ENCODE assay signal across 8 mouse cellular contexts in genomic region chr9:123021636-123022379, GRCm38 (mm10). TPM values are rescaled to one million over a fixed set of nuclear protein-coding genes. Genes with fewer than 3 reads are reported as not detected.
DNase-seq lines count a peak whose midpoint lies in the region; ATAC-seq and TF ChIP-seq lines count a peak whose summit lies in the region.
"Had no signal": no experiment of that assay in that cellular context is flagged by ENCODE, and none has a peak within 500 bp of the region (broad histone marks: within the 10 kb centered on the region; RNA-seq: fewer than 3 reads in every experiment).

No protein-coding gene starts in this region.

- ATAC-seq in hindbrain, embryonic 11.5 days (ENCODE audit: low FRiP score), result peak; percentile 64
- no peak for ATAC-seq in liver, embryonic 14.5 days (ENCODE audit: insufficient read depth)

- H3K4me1 ChIP-seq in cortical plate, adult 2 months (ENCODE audit: control insufficient read depth, insufficient read depth, low read length), result no peaks in the 10 kb centered on the region
- H3K4me1 ChIP-seq in hindbrain, embryonic 11.5 days (replicated peaks; ENCODE audit: control insufficient read depth, insufficient read depth, low read length), result no peaks in the 10 kb centered on the region; the same call in 1 of the 2 replicates
- H3K4me1 ChIP-seq in liver, embryonic 14.5 days (replicated peaks; ENCODE audit: control insufficient read depth in 2 of 2, insufficient read depth in 2 of 2, low read length in 1 of 2), result peaks cover 4 to 15% of the 10 kb centered on the region in 2 experiments; a peak in 3 of 4 replicates

- peak in 1 of 2 experiments; percentile 7 for DNase-seq in layer of hippocampus, adult 2 months (ENCODE audit: low spot score in 2 of 2)
- no peak for DNase-seq in layer of hippocampus, postnatal 10 days (ENCODE audit: low spot score in 2 of 2)
- peak; percentile 64 for DNase-seq in R1 (ENCODE audit: low read depth, low spot score)
- no peak for DNase-seq in hindbrain, embryonic 11.5 days (ENCODE audit: low spot score)
- no peak for DNase-seq in liver, embryonic 14.5 days (ENCODE audit: low read depth in 3 of 3, low spot score in 3 of 3)
- no peak for DNase-seq in urinary bladder, postnatal 14 days (ENCODE audit: low spot score)

- H3K9me3 ChIP-seq in hindbrain, embryonic 11.5 days (ENCODE audit: control insufficient read depth, low read length), result no peaks in the 10 kb centered on the region
- H3K9me3 ChIP-seq in liver, embryonic 14.5 days (ENCODE audit: control insufficient read depth, low read length), result no peaks in the 10 kb centered on the region

- peak overlapping the region; percentile 72 for H3K4me2 ChIP-seq in hindbrain, embryonic 11.5 days (replicated peaks; ENCODE audit: low read depth, low read length)
- peak overlapping the region; percentile 72 for H3K4me2 ChIP-seq in liver, embryonic 14.5 days (ENCODE audit: low read depth)

- H3K9ac ChIP-seq in hindbrain, embryonic 11.5 days (ENCODE audit: low read depth, low read length), result no peak overlapping the region; the same call in 1 of the 2 replicates
- peak overlapping the region; percentile 31; the same call in 1 of the 2 replicates for H3K9ac ChIP-seq in liver, embryonic 14.5 days (replicated peaks)

- H3K36me3 ChIP-seq in hindbrain, embryonic 11.5 days (ENCODE audit: control insufficient read depth, insufficient read depth, low read length), result 0 out of 2 replicates have a peak, but pooled peaks cover 2% of the 10 kb centered on the region
- peaks cover 16% of the 10 kb centered on the region for H3K36me3 ChIP-seq in liver, embryonic 14.5 days (replicated peaks; ENCODE audit: control insufficient read depth, insufficient read depth, low read depth)

- peak overlapping the region; percentile 63 for H3K4me3 ChIP-seq in layer of hippocampus, adult 2 months
- peak overlapping the region; percentile 73 for H3K4me3 ChIP-seq in cortical plate, adult 2 months (ENCODE audit: insufficient read depth, low read length)
- peak overlapping the region; percentile 60 for H3K4me3 ChIP-seq in hindbrain, embryonic 11.5 days (ENCODE audit: low read depth, low read length)
- peak overlapping the region; percentile 65 to 82 for H3K4me3 ChIP-seq in liver, embryonic 14.5 days (ENCODE audit: insufficient read depth in 1 of 2, low read depth in 2 of 2, low read length in 2 of 2)

- TF ChIP-seq CTCF in layer of hippocampus, adult 2 months (conservative IDR thresholded peaks at IDR 0.05), result peak; percentile 33
- TF ChIP-seq CTCF in cortical plate, adult 2 months (IDR thresholded peaks at IDR 0.05; ENCODE audit: extremely low read depth, insufficient read depth, low read length), result no peak
- 0 out of 2 replicates have a peak, but pooled peaks have one; percentile 10 for TF ChIP-seq CTCF in liver, embryonic 14.5 days (IDR thresholded peaks at IDR 0.05; ENCODE audit: low read depth)

- TF ChIP-seq EP300 in liver, embryonic 14.5 days (IDR thresholded peaks at IDR 0.05; ENCODE audit: low read depth), result no peak

- no peaks in the 10 kb centered on the region for H3K27me3 ChIP-seq in hindbrain, embryonic 11.5 days (ENCODE audit: control insufficient read depth, insufficient read depth, low read length)
- H3K27me3 ChIP-seq in liver, embryonic 14.5 days (ENCODE audit: control insufficient read depth, insufficient read depth, low read length), result no peaks in the 10 kb centered on the region

- H3K27ac ChIP-seq in layer of hippocampus, adult 2 months, result 0 out of 2 replicates have a peak overlapping the region, but pooled peaks have one; percentile 55
- no peak overlapping the region for H3K27ac ChIP-seq in cortical plate, adult 2 months (ENCODE audit: insufficient read depth, low read length)
- 0 out of 2 replicates have a peak overlapping the region, but pooled peaks have one; percentile 85 for H3K27ac ChIP-seq in hindbrain, embryonic 11.5 days (ENCODE audit: low read depth, low read length)
- H3K27ac ChIP-seq in liver, embryonic 14.5 days, result no peak overlapping the region

- TF ChIP-seq POLR2A in cortical plate, adult 2 months (IDR thresholded peaks at IDR 0.05; ENCODE audit: extremely low read depth, insufficient read depth, low read length), result no peak

- 47% methylated on average over 16 of the region's 24 CpGs for WGBS in hindbrain, embryonic 11.5 days
- WGBS in liver, embryonic 14.5 days (ENCODE audit: insufficient replicate concordance), result 29% methylated on average over 18 of the region's 24 CpGs

RNA-seq across cellular contexts. Expression of gene Tmem42, which starts 0.7 kb away (rescaled TPM):
- total RNA-seq in layer of hippocampus, adult 2 months (2021), result 10 to 100 TPM; 24.1 to 25.1 TPM
- 10 to 100 TPM; 35.0 to 38.8 TPM for total RNA-seq in layer of hippocampus, postnatal 10 days (2021)
- polyA plus RNA-seq in cortical plate, adult 2 months (2012; rRNA removed), result 38.5 and 38.7 TPM in 2 replicates
- 19.5 and 19.6 TPM in 2 replicates for polyA plus RNA-seq in hindbrain, embryonic 11.5 days (2014; fragmentation: Nextera tagmentation; extraction: Ambion mirVana)
- 3.2 and 3.9 TPM in 2 replicates for polyA plus RNA-seq in liver, embryonic 14.5 days (2012; rRNA removed)
- 6.1 and 6.6 TPM in 2 replicates for polyA plus RNA-seq in liver, embryonic 14.5 days (2014; fragmentation: Nextera tagmentation; extraction: Ambion mirVana)

RNA-seq across cellular contexts. Expression of gene Tgm4, which starts 12.7 kb away (rescaled TPM):
- total RNA-seq in layer of hippocampus, adult 2 months (2021), result 1 to 10 TPM; 2.9 to 3.7 TPM
- 1 to 10 TPM in 1 of 2 experiments, under 1 TPM in 1; 0.74 to 1.4 TPM for total RNA-seq in layer of hippocampus, postnatal 10 days (2021)
- polyA plus RNA-seq in cortical plate, adult 2 months (2012; rRNA removed), result 0.86 and 0.93 TPM in 2 replicates
- polyA plus RNA-seq in hindbrain, embryonic 11.5 days (2014; fragmentation: Nextera tagmentation; extraction: Ambion mirVana), result 0.37 and 0.42 TPM in 2 replicates
- 0.02 TPM in 1 of 2 replicates, not detected in the other for polyA plus RNA-seq in liver, embryonic 14.5 days (2012; rRNA removed)
- polyA plus RNA-seq in liver, embryonic 14.5 days (2014; fragmentation: Nextera tagmentation; extraction: Ambion mirVana), result 0.18 TPM in 1 of 2 replicates, not detected in the other
- total RNA-seq: gastrocnemius, adult 8-10 months had no signal

Comparison
In these comparisons a context has a peak if more than half of its experiments do, and no peak if none do; other contexts are left out.
1. H3K27ac ChIP-seq: peak in layer of hippocampus, adult 2 months (single experiment) and hindbrain, embryonic 11.5 days (single experiment); none in cortical plate, adult 2 months (single experiment) and liver, embryonic 14.5 days (single experiment).
2. Peak in every context shown above with its lines, with median percentiles within 50 percentile points of each other: H3K4me3 ChIP-seq.